Mouse (Mus musculus) liver, postnatal 0 days (tissue): ENCODE measurements at regions not wholly inside any gene's neighbourhood (a gene's known extent, or its start where the extent isn't known, plus 50 kb on each side); places are given as distances from the start of the nearest gene placed in this dataset.
"Not testable (repeated sequence)": the region's sequence is repeated elsewhere in the genome, so short reads cannot be mapped to it uniquely, and the experiment has no call there.

Experiments used
- ATAC-seq: fragments of 200-750 bp; cut with Nextera tagmentation; 2 replicates; pipeline ENCODE4 v1.8.0; 2017; ENCODE audit warnings: mild to moderate bottlenecking, moderate library complexity
- DNase-seq: peaks from one replicate; pipeline ENCODE4 v3.0.0-alpha.2; 2016
- H3K27ac ChIP-seq: fragments of 300-500 bp; sonication (generic); 2 replicates; pipeline ENCODE4 v1.5.1; 2014; ENCODE audit warnings: antibody characterized with exemption, moderate library complexity, mild to moderate bottlenecking, low read depth
- H3K27me3 ChIP-seq: fragments of 300-500 bp; sonication (generic); 2 replicates; pipeline ENCODE4 v1.6.1; 2014; ENCODE audit warnings: low read length, control low read depth, mixed read lengths; ENCODE audit not compliant: insufficient read depth
- H3K36me3 ChIP-seq: fragments of 300-500 bp; sonication (generic); replicated peaks from 2 replicates; pipeline ENCODE4 v1.6.1; 2014; ENCODE audit warnings: mild to moderate bottlenecking, control low read depth, low read length, moderate library complexity, mixed read lengths; ENCODE audit not compliant: insufficient read depth
- H3K4me1 ChIP-seq: fragments of 300-500 bp; sonication (generic); 2 replicates; pipeline ENCODE4 v1.6.1; 2014; ENCODE audit warnings: antibody characterized with exemption, mild to moderate bottlenecking, control low read depth; ENCODE audit not compliant: insufficient read depth
- H3K4me2 ChIP-seq: fragments of 300-500 bp; sonication (generic); 2 replicates; pipeline ENCODE4 v1.6.1; 2014; ENCODE audit warnings: low read depth, mild to moderate bottlenecking, low read length, moderate library complexity, mixed read lengths
- H3K4me3 ChIP-seq: fragments of 300-500 bp; sonication (generic); 2 replicates; pipeline ENCODE4 v1.5.1; 2014; ENCODE audit warnings: low read depth, low read length
- H3K9ac ChIP-seq: fragments of 300-500 bp; sonication (generic); replicated peaks from 2 replicates; pipeline ENCODE4 v1.6.1; 2014; ENCODE audit warnings: mild to moderate bottlenecking, moderate library complexity
- H3K9me3 ChIP-seq: fragments of 300-500 bp; sonication (generic); 2 replicates; pipeline ENCODE4 v1.6.1; 2016; ENCODE audit warnings: mild to moderate bottlenecking, control low read depth, low read length, mixed read lengths
- CTCF ChIP-seq: sonication (generic); IDR thresholded peaks from 2 replicates; pipeline ENCODE4 v1.5.1; 2016; ENCODE audit warnings: antibody characterized with exemption, low read depth
- EP300 ChIP-seq: IDR thresholded peaks from 2 replicates; pipeline ENCODE4 v1.6.1; 2016; ENCODE audit warnings: antibody characterized with exemption, low read depth, mild to moderate bottlenecking
- WGBS: fragments of 180-500 bp; shearing (Covaris S2); extraction: QIAGEN DNeasy Blood & Tissue Kit; methylation state at CpG from one replicate; pipeline ENCODE4 v1.1.7; 2014; ENCODE audit not compliant: insufficient replicate concordance; 5-methylcytosine and 5-hydroxymethylcytosine counted together

GRCm38 (mm10) chr6:70160442-70160841 lies 631.6 kb downstream of the Rpia start:
- H3K36me3 ChIP-seq = no peaks in the 10 kb centered on the region
- ATAC-seq = no peak

GRCm38 (mm10) chr6:70155771-70156170 lies 636.3 kb downstream of the Rpia start:
- DNase-seq, H3K4me1 ChIP-seq, H3K36me3 ChIP-seq, H3K9me3 ChIP-seq, H3K4me3 ChIP-seq, ATAC-seq, H3K27me3 ChIP-seq, H3K9ac ChIP-seq, H3K27ac ChIP-seq, H3K4me2 ChIP-seq: not testable (repeated sequence)

More at GRCm38 (mm10) chr6:70160442-70160841, 631.6 kb downstream of the Rpia start:
- H3K4me1 ChIP-seq = no peaks in the 10 kb centered on the region
- no peaks in the 10 kb centered on the region for H3K9me3 ChIP-seq
- H3K4me3 ChIP-seq = no peak overlapping the region
- TF ChIP-seq EP300 (no peak), CTCF (no peak)
- DNase-seq = no peak
- H3K27ac ChIP-seq = no peak overlapping the region
- H3K4me2 ChIP-seq = no peak overlapping the region
- no peak overlapping the region for H3K9ac ChIP-seq
- H3K27me3 ChIP-seq = no peaks in the 10 kb centered on the region

- not testable (repeated sequence) for H3K27ac ChIP-seq, DNase-seq
Measured at GRCm38 (mm10) chr6:70151098-70151838, 640.8 kb downstream of the Rpia start.

GRCm38 (mm10) chr6:70146986-70147385 lies 645.0 kb downstream of the Rpia start:
- Histone ChIP-seq H3K4me3 (no peak overlapping the region), H3K4me1 (no peaks in the 10 kb centered on the region), H3K9me3 (no peaks in the 10 kb centered on the region), H3K9ac (no peak overlapping the region), H3K27ac (no peak overlapping the region), H3K27me3 (no peaks in the 10 kb centered on the region), H3K36me3 (no peaks in the 10 kb centered on the region), H3K4me2 (no peak overlapping the region)
- TF ChIP-seq CTCF = peak; percentile 55
- no peak for TF ChIP-seq EP300
- ATAC-seq (no peak), DNase-seq (peak; percentile 17)

More at GRCm38 (mm10) chr6:70151098-70151838, 640.8 kb downstream of the Rpia start:
- H3K36me3 ChIP-seq, ATAC-seq, H3K4me2 ChIP-seq, H3K4me3 ChIP-seq, H3K9ac ChIP-seq, H3K9me3 ChIP-seq, H3K27me3 ChIP-seq, H3K4me1 ChIP-seq: not testable (repeated sequence)
- WGBS = 61% methylated on average over 2 of the region's 2 CpGs

- H3K27me3 ChIP-seq, H3K4me1 ChIP-seq, H3K27ac ChIP-seq, H3K4me3 ChIP-seq, H3K36me3 ChIP-seq, ATAC-seq, H3K4me2 ChIP-seq, DNase-seq, H3K9ac ChIP-seq, H3K9me3 ChIP-seq: not testable (repeated sequence)
- 65% methylated on average over 4 of the region's 4 CpGs for WGBS
Measured at GRCm38 (mm10) chr6:70143341-70143740, 648.7 kb downstream of the Rpia start.

GRCm38 (mm10) chr6:70116811-70117210 lies 675.2 kb downstream of the Rpia start:
- Histone ChIP-seq H3K27ac (no peak overlapping the region), H3K4me2 (no peak overlapping the region), H3K27me3 (no peaks in the 10 kb centered on the region), H3K9me3 (no peaks in the 10 kb centered on the region), H3K36me3 (no peaks in the 10 kb centered on the region), H3K4me1 (no peaks in the 10 kb centered on the region), H3K4me3 (no peak overlapping the region), H3K9ac (no peak overlapping the region)
- ATAC-seq (no peak), DNase-seq (no peak)
- TF ChIP-seq EP300 = no peak
- no peak for TF ChIP-seq CTCF
- WGBS = 59% methylated on average over 1 of the region's 1 CpGs

- ATAC-seq = no peak
- DNase-seq = no peak
- H3K4me3 ChIP-seq = no peak overlapping the region
- H3K27me3 ChIP-seq = no peaks in the 10 kb centered on the region
- H3K4me1 ChIP-seq = no peaks in the 10 kb centered on the region
- no peak overlapping the region for H3K27ac ChIP-seq
- H3K9ac ChIP-seq = no peak overlapping the region
- no peak overlapping the region for H3K4me2 ChIP-seq
- TF ChIP-seq EP300 (no peak), CTCF (no peak)
- H3K9me3 ChIP-seq = no peaks in the 10 kb centered on the region
- H3K36me3 ChIP-seq = no peaks in the 10 kb centered on the region
Measured at GRCm38 (mm10) chr6:70111892-70112291, 680.1 kb downstream of the Rpia start.

- not testable (repeated sequence) for H3K4me1 ChIP-seq, ATAC-seq
Measured at GRCm38 (mm10) chr6:70109412-70109811, 682.6 kb downstream of the Rpia start.

More at GRCm38 (mm10) chr6:70109412-70109811, 682.6 kb downstream of the Rpia start:
- H3K9ac ChIP-seq, DNase-seq, H3K9me3 ChIP-seq, H3K27ac ChIP-seq, H3K36me3 ChIP-seq, H3K4me2 ChIP-seq, H3K4me3 ChIP-seq, H3K27me3 ChIP-seq: not testable (repeated sequence)
